Mouse (Mus musculus): ENCODE measurements around the gene BC048562. TPM values are rescaled to one million over a fixed set of nuclear protein-coding genes. Genes with fewer than 3 reads are reported as not detected.

The BC048562 gene
- total and polyA plus RNA-seq, 2 experiments from 2014 or later: not detected

GRCm38 (mm10) chr9:108481520-108482210 is 45.4 kb downstream of the BC048562 start:
- DNase-seq (ENCODE audit: low spot score) (no peak), ATAC-seq (ENCODE audit: low FRiP score) (no peak)
- Histone ChIP-seq H3K9ac (replicated peaks; ENCODE audit: low read length, poor library complexity, severe bottlenecking) (no peak overlapping the region), H3K9me3 (ENCODE audit: low read length) (no peaks in the 10 kb centered on the region), H3K4me1 (ENCODE audit: insufficient read depth, low read length) (peaks cover 16% of the 10 kb centered on the region; the same call in 1 of the 2 replicates), H3K4me2 (ENCODE audit: low read depth, low read length, poor library complexity, severe bottlenecking) (no peak overlapping the region), H3K4me3 (ENCODE audit: low read depth, low read length) (no peak overlapping the region), H3K36me3 (ENCODE audit: insufficient read depth, low read length) (no peaks in the 10 kb centered on the region), H3K27me3 (ENCODE audit: insufficient read depth, low read length) (no peaks in the 10 kb centered on the region), H3K27ac (ENCODE audit: low read depth, low read length) (no peak overlapping the region)
- no peak for TF ChIP-seq CTCF (IDR thresholded peaks at IDR 0.05)
- WGBS: 91% methylated on average over 19 of the region's 19 CpGs

- Histone ChIP-seq H3K27me3 (ENCODE audit: insufficient read depth, low read length) (no peaks in the 10 kb centered on the region), H3K4me3 (ENCODE audit: low read depth, low read length) (no peak overlapping the region), H3K4me2 (ENCODE audit: low read depth, low read length, poor library complexity, severe bottlenecking) (no peak overlapping the region), H3K9me3 (ENCODE audit: low read length) (no peaks in the 10 kb centered on the region), H3K9ac (replicated peaks; ENCODE audit: low read length, poor library complexity, severe bottlenecking) (no peak overlapping the region), H3K36me3 (ENCODE audit: insufficient read depth, low read length) (no peaks in the 10 kb centered on the region), H3K4me1 (ENCODE audit: insufficient read depth, low read length) (peaks cover 16% of the 10 kb centered on the region; the same call in 1 of the 2 replicates), H3K27ac (ENCODE audit: low read depth, low read length) (no peak overlapping the region)
- ATAC-seq (ENCODE audit: low FRiP score) (no peak), DNase-seq (ENCODE audit: low spot score) (no peak)
- 94% methylated on average over 18 of the region's 18 CpGs for WGBS
- TF ChIP-seq CTCF (IDR thresholded peaks at IDR 0.05): no peak
Observed at GRCm38 (mm10) chr9:108483051-108483790, 46.9 kb downstream of the BC048562 start.

GRCm38 (mm10) chr9:108484021-108484420 is 47.7 kb downstream of the BC048562 start:
- WGBS: 96% methylated on average over 15 of the region's 15 CpGs
- TF ChIP-seq CTCF (IDR thresholded peaks at IDR 0.05): no peak
- no peaks in the 10 kb centered on the region; the same call in 1 of the 2 replicates for H3K36me3 ChIP-seq (ENCODE audit: insufficient read depth, low read length)

GRCm38 (mm10) chr9:108485301-108485875 is 49.1 kb downstream of the BC048562 start:
- no peaks in the 10 kb centered on the region for H3K27me3 ChIP-seq (ENCODE audit: insufficient read depth, low read length)
- TF ChIP-seq CTCF (IDR thresholded peaks at IDR 0.05): no peak
- no peak overlapping the region for H3K4me2 ChIP-seq (ENCODE audit: low read depth, low read length, poor library complexity, severe bottlenecking)
- H3K36me3 ChIP-seq (ENCODE audit: insufficient read depth, low read length): no peaks in the 10 kb centered on the region; the same call in 1 of the 2 replicates
- no peak for DNase-seq (ENCODE audit: low spot score)
- no peak overlapping the region for H3K27ac ChIP-seq (ENCODE audit: low read depth, low read length)
- H3K4me3 ChIP-seq (ENCODE audit: low read depth, low read length): no peak overlapping the region
- WGBS: 97% methylated on average over 19 of the region's 19 CpGs
- no peak overlapping the region for H3K9ac ChIP-seq (replicated peaks; ENCODE audit: low read length, poor library complexity, severe bottlenecking)
- H3K4me1 ChIP-seq (ENCODE audit: insufficient read depth, low read length): 0 out of 2 replicates have a peak, but pooled peaks cover 3% of the 10 kb centered on the region
- ATAC-seq (ENCODE audit: low FRiP score): no peak
- no peaks in the 10 kb centered on the region for H3K9me3 ChIP-seq (ENCODE audit: low read length)

More at GRCm38 (mm10) chr9:108484021-108484420, 47.7 kb downstream of the BC048562 start:
- H3K4me2 ChIP-seq (ENCODE audit: low read depth, low read length, poor library complexity, severe bottlenecking): no peak overlapping the region
- H3K9me3 ChIP-seq (ENCODE audit: low read length): no peaks in the 10 kb centered on the region
- no peaks in the 10 kb centered on the region for H3K27me3 ChIP-seq (ENCODE audit: insufficient read depth, low read length)
- no peak overlapping the region for H3K27ac ChIP-seq (ENCODE audit: low read depth, low read length)
- ATAC-seq (ENCODE audit: low FRiP score) (no peak), DNase-seq (ENCODE audit: low spot score) (no peak)
- H3K9ac ChIP-seq (replicated peaks; ENCODE audit: low read length, poor library complexity, severe bottlenecking): no peak overlapping the region
- peaks cover 11% of the 10 kb centered on the region; the same call in 1 of the 2 replicates for H3K4me1 ChIP-seq (ENCODE audit: insufficient read depth, low read length)
- H3K4me3 ChIP-seq (ENCODE audit: low read depth, low read length): no peak overlapping the region

GRCm38 (mm10) chr9:108486973-108487530 is 50.8 kb downstream of the BC048562 start:
- Histone ChIP-seq H3K36me3 (ENCODE audit: insufficient read depth, low read length) (no peaks in the 10 kb centered on the region; the same call in 1 of the 2 replicates), H3K9me3 (ENCODE audit: low read length) (no peaks in the 10 kb centered on the region), H3K4me1 (ENCODE audit: insufficient read depth, low read length) (0 out of 2 replicates have a peak, but pooled peaks cover 8% of the 10 kb centered on the region), H3K27me3 (ENCODE audit: insufficient read depth, low read length) (no peaks in the 10 kb centered on the region), H3K4me2 (ENCODE audit: low read depth, low read length, poor library complexity, severe bottlenecking) (no peak overlapping the region), H3K27ac (ENCODE audit: low read depth, low read length) (no peak overlapping the region), H3K4me3 (ENCODE audit: low read depth, low read length) (no peak overlapping the region), H3K9ac (replicated peaks; ENCODE audit: low read length, poor library complexity, severe bottlenecking) (no peak overlapping the region)
- ATAC-seq (ENCODE audit: low FRiP score) (no peak), DNase-seq (ENCODE audit: low spot score) (no peak)
- 96% methylated on average over 8 of the region's 8 CpGs for WGBS
- TF ChIP-seq CTCF (IDR thresholded peaks at IDR 0.05): no peak
